Mouse (Mus musculus): Measurements from ENCODE around the gene 1700003E16Rik.
"Not testable (repeated sequence)": the region's sequence is repeated elsewhere in the genome, so short reads cannot be mapped to it uniquely, and the experiment has no call there.

1700003E16Rik gene

DNA sequence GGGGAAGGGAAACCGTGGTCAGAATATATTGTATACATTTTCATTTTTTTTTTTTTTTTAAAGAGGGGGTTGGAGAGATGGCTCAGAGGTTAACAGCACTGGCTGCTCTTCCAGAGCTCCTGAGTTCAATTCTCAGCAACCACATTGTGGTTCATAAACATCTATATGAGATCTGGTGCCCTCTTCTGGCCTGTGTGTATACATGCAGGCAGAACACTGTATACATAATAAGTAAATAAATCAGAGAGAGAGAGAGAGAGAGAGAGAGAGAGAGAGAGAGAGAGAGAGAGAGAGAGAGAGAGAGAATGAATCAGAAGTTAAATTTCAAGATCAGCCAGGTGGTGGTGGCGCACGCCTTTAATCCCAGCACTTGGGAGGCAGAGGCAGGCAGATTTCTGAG, 3.3 kb downstream of the 1700003E16Rik start:
- DNase-seq (ENCODE audit: low spot score), result not testable (repeated sequence)

DNA sequence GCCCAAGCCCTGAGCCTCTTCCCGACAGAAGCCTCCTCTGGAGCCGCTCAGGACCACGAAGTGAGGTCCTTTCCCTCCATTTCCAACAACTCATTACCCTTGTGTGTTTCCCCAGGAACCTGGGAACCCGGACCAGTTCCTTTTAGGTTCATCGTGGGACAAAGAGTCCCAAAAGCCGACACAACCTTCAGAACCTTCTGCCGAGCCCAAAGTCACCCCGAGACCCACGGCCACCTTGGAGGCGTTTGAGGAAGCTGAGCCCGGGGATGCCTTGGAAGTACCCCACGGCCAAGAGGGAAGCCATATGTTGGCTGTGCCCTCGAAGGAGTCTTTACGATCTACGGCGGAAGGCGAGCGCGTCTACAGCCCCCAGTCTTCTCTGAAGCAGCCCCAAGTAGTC, 5.2 kb downstream of the 1700003E16Rik start:
- no peak for DNase-seq (ENCODE audit: low spot score)

DNA sequence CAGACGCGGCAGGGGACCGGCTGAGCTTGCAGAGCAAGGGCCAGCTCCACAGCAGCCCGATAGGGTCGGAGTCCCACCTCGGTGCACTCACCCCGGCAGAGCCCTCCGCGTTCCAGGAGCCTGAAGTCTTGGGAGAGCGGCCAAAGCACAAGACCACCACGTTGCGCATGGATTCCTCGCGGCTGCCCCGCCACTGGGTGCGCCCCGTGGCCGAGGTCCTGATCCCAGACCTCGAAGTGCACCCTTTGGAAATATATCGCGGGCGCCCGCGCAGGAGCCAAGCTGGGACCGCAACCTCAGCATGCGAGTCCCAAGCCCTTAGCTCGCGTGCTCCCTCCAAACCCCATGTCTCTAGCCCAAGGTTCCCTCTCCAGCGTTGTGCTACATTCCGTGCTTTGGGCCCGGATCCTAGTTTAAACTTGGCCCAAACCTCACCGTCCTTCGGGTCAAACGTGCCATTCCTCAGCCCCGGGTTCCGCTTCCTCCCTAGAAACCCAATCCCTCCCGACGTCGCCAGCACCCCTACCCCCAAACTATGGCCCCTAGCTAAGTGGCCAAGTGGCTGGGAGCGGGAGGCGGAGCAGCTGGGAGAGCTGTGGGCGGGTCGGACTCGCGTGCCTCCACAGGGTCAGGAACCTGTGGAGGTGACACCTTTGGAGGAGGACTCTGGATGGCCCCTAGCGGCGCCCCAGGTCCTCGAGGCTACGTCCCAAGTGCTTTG, 5.9 kb downstream of the 1700003E16Rik start:
- no peak for DNase-seq (ENCODE audit: low spot score)

DNA sequence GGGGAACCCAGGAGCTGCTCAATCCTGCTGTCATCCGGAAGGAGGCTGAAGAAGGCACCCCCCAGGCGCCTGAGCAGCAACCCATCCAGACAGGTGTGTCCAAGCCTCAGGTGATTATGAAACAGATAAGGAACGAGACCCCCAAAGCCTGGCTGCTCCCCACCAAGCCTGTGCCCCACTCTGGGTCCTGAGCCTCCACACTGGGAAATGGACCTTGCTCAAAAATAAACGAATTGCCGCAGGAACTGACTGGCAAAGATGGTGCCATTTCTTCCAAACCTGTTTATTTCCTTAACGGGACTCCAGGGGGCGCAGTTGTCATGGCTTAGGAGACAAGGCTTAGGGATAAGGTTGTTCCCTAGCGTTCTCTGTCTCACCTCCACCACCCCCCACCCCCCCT, 6.5 kb downstream of the 1700003E16Rik start:
- DNase-seq (ENCODE audit: low spot score), result peak; percentile 17

DNA sequence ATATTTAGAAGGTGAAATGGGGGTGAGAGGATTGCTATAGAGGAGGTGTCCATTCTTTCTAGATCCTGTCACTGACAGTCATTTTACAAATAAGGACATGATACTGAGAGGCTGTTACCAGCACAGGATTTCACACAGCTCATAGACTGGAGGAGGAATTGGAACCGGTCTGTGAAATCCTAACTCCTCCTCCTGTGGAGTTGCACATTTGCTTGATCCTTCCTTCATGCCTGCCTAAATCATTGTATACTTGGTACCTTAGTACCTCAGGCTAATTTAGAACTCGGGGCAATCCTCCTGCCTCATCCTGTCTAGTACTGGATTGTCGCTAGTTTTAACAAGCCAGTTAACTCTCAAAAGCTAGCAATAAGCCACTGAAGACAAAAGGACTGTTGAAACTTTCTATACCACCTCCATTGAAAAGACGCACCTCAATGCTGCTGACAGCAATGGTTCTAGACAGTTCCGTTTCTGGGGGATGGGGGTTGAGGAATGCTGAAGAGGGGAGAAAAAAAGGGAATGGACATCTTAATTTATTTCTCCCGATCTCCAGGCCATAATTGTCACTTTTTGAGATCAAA, 8.9 kb downstream of the 1700003E16Rik start:
- no peak for DNase-seq (ENCODE audit: low spot score)

DNA sequence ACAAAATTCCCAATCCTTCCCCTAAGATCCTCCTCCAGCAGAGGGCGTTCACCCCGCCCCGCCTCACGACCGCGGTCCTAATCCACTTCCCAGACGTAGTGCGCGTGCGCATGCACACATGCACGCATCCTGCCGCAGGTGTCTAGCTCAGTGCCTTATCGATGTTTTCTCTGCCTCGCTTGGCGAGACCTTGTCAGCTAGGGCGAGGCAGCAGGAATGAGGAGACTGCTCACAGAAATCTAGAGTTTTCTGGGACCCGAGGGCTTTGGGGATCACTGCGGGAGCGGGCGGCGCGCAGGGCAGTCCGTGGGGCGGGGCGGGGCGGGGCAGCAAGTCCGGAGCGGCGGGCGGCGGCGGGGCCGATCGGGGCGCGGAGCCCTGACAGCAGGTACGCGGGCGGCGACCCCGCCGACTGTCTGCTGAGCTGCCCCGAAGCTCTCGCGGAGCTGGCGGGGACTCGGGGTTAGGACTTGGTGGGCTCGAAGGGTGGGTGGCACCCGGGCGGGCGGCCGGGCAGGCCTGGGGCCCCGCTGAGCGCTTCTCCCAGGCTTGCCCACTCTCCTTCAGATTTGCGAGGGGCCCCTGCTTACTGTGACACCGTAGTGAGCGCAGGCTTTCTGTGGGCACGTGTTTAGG, 9.5 kb downstream of the 1700003E16Rik start, which contains the start of gene Dctn1:
Dctn1 (plus strand) TSS at position 314 of the 636 bp plus-strand sequence.
- peak; percentile 92 for DNase-seq (ENCODE audit: low spot score)

DNA sequence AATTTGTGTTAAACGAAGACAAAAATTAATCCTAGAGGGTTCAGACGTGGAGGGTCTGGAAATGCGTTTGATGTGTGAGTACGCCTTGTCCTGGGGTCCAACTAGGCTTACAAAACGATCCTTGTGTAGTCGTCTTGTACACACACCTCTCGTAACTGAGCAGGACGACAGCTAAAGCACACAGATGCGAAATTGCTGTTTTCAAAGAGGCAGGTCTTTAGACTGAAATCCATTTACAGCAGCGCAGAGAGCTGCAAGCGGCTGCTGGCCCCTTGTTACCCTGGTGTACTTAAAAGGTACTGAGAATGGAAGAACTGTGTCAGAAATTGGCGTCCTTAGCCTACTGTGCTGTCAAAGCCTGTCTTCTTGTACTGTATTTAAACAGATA, 10.0 kb downstream of the 1700003E16Rik start:
- DNase-seq (ENCODE audit: low spot score), result no peak

DNA sequence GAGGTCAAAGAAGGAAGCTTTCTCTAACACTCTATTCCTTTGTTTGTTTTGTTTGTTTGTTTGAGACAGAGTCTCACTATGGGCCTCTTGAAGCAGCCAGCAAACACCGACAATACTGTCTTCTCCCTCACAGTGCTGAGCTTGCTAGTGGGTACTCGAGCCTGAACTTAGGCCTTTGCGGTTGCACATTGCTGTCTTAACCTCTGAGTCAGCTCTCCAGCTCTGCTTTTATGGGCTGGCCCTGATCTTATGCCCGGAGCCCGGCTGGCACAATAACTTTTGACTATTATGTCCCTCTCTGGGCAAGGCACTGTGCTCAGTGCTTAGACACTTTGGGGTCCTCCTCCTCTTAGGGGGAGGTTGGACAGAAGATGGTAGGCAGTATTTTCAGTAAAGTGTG, 13.7 kb downstream of the 1700003E16Rik start:
- DNase-seq (ENCODE audit: low spot score), result no peak

DNA sequence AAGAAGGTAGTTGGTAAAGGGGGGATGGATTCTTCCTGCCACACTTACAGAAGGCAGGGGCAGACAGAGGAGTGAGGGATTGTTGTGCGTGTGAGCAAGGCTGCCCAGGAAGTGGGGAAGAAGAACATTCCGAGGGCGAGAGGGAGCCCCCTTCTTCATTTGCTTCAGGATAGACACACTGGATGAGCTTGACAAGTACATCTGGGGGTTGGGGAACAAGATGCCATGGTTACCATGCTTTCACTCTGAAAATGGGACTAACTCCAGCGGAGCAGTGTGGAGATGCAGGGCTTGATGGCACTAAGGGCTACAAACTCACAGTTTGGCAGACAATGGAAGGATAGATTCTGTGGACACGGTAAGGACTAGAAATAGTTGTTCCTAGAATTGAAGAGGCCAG, 14.9 kb downstream of the 1700003E16Rik start:
- no peak for DNase-seq (ENCODE audit: low spot score)

DNA sequence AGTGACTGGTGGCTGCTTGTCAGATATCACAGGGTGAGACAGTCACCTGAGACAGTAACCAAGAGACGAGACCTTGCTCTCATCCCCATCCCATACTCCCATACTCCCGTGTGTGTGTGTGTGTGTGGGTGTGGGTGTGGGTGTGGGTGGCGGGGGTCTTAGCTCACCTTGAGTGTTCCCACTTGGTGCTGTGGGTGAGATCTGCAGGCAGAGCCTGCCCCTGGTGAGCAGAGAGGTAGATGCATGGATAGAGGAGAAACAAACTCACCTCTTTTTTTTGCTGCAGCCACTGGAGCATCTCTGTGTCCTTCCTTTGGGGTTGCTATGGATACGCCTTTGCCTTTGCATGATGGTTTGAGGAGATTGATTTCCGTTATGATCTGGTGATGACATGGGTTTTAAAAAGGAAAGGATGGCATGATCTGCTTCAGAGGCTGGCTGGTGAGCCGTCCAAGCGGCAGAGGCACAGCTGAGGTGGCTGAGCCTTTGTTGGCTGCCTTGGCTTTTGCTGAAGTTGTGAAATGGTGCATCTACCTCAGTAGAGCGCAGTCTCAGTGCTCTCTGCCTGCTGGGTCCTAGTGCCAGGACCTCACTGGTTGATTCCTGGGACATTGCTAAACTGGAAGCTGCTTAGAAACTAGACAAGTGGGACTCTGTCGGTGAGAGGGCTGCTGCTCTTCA, 16.2 kb downstream of the 1700003E16Rik start:
- DNase-seq (ENCODE audit: low spot score), result no peak

DNA sequence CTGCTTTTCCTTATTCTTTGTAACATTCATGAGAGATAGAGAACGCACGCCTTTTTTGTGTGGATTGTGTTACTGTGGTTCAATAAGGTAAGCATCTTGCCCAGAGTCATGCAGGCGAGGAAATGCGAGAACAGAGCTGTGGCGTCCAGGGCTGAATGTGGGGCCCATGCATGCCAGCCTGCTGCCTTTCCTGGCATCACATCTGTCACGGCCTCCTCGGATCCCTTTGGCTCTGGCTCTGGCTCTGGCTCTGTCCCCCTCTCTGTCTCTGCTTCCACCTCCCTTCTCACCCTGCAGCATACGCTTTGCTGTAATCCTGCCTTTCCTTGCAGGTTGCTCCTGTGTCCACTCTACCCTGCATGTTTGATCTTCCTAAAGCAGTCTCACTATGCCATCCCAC, 19.8 kb downstream of the 1700003E16Rik start:
- DNase-seq (ENCODE audit: low spot score), result no peak

DNA sequence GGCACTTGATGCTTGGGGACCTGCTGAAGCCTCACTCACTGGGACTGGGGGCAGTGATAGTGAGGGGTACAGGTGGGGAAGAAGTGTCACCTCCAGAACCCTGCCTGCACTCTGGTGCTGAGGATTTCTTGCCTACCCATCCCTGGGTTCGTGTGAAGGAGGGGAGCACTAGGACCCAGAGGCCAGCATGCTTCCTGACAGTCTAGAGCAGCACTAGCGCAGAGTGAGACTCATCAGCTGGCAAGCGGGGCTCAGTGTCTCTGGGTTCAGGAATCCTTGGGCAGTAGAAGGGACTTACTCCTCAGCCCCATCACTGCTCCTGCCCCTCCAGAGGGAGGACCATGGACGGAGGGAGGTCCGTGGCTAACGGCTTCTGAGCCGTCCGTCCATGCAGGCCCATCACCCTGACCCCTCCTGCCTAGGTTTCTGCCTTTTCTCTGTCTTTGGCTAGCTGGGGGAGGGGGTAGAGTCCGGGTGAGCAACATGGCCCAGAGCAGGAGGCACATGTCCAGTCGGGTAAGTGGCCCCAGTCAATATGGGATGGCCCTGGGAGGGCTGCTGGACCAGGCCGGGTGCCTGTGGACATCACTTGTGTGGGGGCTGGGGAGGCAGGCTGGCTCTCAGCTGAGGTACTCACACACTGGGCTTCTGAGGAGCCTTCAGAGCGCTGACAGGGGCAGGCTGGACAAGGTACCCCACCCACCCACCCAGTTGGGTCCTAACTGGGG, 23.4 kb downstream of the 1700003E16Rik start:
- DNase-seq (ENCODE audit: low spot score), result no peak

DNA sequence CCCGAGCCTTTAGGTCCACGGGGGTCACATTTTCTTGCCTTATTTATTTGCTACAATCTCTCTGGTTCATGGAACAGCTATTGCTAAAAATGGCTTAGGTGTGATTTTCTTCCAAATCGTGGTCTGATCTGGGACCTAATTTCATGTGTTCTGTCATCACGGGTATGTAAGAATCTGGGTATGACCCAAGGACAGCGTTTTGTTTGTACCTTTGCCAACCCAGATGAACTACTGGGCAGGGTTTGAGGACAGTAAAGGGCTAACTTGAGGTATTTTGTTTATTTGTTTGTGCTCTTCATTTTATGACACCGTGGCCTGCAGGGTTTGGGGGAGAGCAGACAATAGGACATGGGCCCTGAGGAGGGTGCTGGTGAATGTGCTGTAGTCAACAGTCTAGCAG, 24.4 kb downstream of the 1700003E16Rik start:
- no peak for DNase-seq (ENCODE audit: low spot score)

DNA sequence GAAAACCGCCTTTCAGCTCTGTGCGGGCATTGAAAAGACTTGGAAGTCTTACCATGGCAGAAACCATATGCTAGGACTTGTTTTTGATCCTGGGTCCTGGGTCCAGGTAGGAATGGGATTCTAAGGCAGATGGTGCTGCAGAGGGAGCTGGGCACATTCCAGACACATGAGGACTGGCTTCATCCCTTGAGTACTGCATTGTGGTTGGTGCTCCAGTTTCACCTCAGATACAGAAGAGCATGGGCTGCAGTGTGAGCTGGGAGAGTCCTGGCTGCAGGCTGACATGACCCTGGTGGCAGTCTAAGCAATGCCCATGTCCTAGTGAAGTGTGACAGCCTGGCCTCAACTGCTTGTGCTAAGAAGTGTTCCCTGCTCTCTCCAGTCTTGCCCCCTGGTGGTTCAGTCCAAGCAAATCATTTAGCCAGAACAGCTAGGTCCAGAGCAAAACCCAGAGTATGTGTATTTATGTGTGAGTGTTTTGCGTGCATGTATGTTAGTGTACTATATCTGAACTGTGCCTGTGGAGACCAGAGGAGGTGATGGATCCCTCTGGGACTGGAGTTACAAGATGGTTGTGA, 28.7 kb downstream of the 1700003E16Rik start:
- DNase-seq (ENCODE audit: low spot score), result no peak

DNA sequence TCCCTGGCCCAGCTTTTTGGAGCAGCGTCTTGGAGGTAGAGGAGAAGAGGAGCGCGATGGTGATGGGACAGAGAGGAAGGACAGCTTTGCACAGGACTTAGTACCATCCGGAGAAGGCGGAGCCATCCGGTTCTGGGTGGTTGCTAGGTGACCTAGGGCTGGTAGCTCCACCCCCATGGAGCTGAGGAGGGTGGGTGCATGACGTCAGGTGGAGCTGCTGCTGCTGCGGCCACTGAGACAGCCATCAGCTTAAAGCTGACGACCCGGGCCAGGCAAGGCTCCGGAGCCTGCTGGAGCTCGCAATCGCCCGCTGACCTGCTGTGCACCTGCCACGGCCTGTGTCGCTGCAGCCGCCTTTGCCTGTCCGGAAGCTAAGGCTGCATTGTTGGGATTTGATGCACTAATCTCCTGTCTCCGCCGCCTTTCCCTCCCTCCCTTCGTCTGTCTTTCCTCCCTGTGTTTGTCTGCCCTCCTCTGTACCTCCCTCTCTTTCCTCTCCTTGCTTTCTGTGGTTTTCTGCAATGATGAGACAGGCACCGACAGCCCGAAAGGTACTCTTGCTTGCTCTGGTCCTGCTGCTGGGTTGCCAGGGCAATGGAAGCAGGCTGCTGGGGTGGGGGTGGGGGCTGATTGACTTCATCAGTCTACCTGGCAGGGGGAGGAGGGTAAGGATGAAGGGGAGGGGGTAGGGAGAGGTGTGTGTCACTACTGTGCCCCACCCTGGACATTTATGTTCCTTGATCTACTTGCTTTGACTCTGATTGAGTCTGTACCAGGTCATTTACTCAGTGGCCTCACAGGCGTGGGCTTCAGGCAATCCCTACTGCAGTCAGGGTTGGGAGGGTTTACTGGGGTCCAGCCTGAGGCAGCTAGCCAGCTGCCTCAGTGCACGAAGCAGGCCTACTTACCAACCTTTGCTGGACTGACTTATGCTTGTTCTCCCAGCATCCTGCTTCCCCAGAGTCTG, 30.0 kb downstream of the 1700003E16Rik start:
- DNase-seq (ENCODE audit: low spot score), result no peak

DNA sequence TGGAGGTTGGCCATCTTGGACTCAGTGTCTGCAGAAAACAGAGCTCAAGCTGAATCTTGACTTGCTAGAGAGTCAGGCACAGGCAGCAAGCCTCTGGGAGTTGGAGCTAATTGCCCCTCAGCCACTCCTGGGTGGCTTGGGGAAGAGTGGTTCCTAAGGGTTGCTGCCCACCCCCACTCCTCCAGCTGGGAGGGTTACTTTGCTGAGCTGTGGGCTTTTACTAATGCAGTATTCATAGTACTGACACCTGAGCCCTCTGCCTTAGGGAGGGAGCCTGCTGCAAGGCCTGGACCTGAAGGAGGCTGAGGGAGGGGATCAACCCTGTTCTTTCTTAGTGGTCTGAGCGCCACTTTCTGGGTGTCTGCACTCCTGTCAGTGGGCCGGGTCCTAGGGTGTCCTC, 30.7 kb downstream of the 1700003E16Rik start:
- no peak for DNase-seq (ENCODE audit: low spot score)

DNA sequence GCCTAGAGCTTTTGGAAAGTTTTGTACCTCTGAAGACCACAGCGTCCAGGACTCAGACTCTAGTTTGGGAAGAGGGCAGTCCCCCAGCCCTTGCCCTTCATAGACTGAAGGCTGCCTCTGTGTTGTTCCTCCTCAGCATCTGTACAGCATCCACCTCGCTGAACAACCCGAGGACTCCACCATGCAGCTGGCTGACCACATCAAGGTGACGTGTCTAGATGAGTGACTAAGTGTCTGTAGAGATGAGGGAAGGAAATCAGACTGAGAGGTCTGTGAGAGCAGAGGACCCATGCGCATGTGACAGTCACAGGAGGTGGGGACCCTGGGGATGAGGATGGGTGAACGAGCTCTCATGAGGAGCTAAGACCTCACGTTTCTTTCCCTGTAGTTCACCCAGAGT, 37.4 kb downstream of the 1700003E16Rik start:
- no peak for DNase-seq (ENCODE audit: low spot score)

DNA sequence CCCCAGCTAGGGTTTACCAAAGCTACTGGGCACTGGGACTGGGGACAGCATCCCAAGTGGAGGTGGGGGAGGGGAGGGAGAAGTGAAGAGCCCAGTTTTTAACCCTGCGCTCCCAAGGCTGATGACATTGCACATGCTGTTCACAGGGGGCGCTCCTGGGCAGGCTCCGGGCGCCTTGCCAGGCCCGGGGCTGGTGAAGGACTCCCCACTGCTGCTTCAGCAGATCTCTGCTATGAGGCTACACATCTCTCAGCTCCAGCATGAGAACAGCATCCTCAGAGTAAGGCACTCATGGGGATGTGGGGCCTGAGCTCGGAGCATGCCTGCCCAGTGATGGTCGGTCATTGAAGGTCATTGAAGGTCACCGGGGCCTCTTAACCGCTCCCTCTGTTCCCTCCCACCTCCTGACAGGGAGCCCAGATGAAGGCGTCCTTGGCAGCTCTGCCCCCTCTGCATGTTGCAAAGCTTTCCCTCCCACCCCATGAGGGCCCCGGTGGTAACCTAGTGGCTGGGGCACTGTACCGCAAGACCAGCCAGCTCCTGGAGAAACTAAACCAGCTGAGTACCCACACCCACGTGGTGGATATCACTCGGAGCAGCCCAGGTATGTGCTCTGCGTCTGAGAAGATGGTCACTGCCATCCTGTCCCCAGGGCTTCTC, 41.3 kb downstream of the 1700003E16Rik start:
- DNase-seq (ENCODE audit: low spot score), result no peak

DNA sequence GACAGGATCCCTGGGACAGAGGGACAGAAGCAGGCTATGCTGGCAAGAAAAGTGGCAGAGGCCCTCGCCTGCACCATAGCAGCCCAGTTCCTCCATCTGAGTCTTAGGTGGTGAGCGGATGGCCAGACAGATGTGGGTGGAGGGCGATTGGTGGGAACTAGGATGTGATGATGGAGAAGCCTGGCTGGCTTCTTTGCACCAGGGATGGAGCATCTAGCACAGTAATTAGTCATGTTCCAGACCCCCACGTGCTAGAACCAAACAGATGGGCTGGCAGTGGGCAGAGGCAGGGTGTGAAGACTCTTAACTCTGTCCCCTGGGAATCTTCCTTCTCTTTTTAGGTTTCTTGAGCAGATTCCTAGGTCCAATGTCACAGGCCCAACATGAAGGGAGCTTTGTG, 47.1 kb downstream of the 1700003E16Rik start:
- DNase-seq (ENCODE audit: low spot score), result no peak

DNA sequence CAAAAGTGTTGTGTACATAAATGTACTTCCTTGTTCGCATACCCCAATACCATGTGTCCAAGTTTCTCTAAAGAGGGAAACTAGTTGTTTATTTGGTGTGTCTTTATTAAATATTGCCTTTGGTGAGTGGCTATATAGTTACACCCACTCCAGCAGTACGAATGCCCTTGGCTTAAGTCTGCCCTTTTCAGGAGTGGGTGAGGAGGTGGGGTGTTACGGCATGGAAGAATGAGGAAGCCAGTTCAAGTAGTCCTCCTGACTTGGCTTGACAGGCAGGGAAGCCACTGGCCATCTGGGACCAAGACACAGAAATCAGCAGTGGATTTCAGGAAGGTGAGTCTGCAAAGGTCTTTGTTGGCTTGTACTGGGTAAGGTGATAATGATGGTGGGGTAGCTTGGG, 49.6 kb downstream of the 1700003E16Rik start:
- DNase-seq (ENCODE audit: low spot score), result no peak
